Mouse (Mus musculus): ENCODE data around the gene Wfikkn1.

Gene Wfikkn1

GRCm38 (mm10) chr17:25880196-25880910, at the start of gene Wfikkn1:
Gene Wfikkn1 (minus strand): TSS chr17:25880858.
- no peak for DNase-seq

- DNase-seq, result no peak
These were observed 44.7 kb upstream of the Wfikkn1 start for GRCm38 (mm10) chr17:25925348-25925747.

GRCm38 (mm10) chr17:25922120-25922519, 41.5 kb upstream of the Wfikkn1 start:
- no peak for DNase-seq

GRCm38 (mm10) chr17:25919786-25920642, 39.4 kb upstream of the Wfikkn1 start:
- DNase-seq, result peak; percentile 100

- peak in 1 of 2 experiments; percentile 52 for DNase-seq
These were observed 38.6 kb upstream of the Wfikkn1 start, which contains the start of gene Rab40c for GRCm38 (mm10) chr17:25919144-25919785. Gene Rab40c (minus strand): TSS chr17:25919727.

GRCm38 (mm10) chr17:25918037-25918750, 37.5 kb upstream of the Wfikkn1 start:
- no peak for DNase-seq

GRCm38 (mm10) chr17:25916931-25917647, 36.4 kb upstream of the Wfikkn1 start:
- DNase-seq, result no peak

- no peak for DNase-seq
These were observed 33.6 kb upstream of the Wfikkn1 start for GRCm38 (mm10) chr17:25914295-25914694.

GRCm38 (mm10) chr17:25913877-25914275, 33.2 kb upstream of the Wfikkn1 start:
- DNase-seq, result no peak

- DNase-seq, result no peak
These were observed 32.7 kb upstream of the Wfikkn1 start for GRCm38 (mm10) chr17:25913186-25913876.

GRCm38 (mm10) chr17:25911816-25912215, 31.2 kb upstream of the Wfikkn1 start:
- no peak for DNase-seq

- no peak for DNase-seq
These were observed 27.0 kb upstream of the Wfikkn1 start for GRCm38 (mm10) chr17:25907640-25908039.

- DNase-seq, result peak; percentile 32 to 42
These were observed 22.4 kb upstream of the Wfikkn1 start for GRCm38 (mm10) chr17:25903061-25903460.

GRCm38 (mm10) chr17:25900193-25900592, 19.5 kb upstream of the Wfikkn1 start:
- no peak for DNase-seq

GRCm38 (mm10) chr17:25895891-25896290, 15.2 kb upstream of the Wfikkn1 start:
- DNase-seq, result no peak

- no peak for DNase-seq
These were observed 14.8 kb upstream of the Wfikkn1 start for GRCm38 (mm10) chr17:25895415-25895814.

- DNase-seq, result peak; percentile 82 to 84
These were observed 13.4 kb upstream of the Wfikkn1 start for GRCm38 (mm10) chr17:25893975-25894617.

- no peak for DNase-seq
These were observed 8.2 kb upstream of the Wfikkn1 start for GRCm38 (mm10) chr17:25888837-25889236.

- no peak for DNase-seq
These were observed 6.8 kb upstream of the Wfikkn1 start for GRCm38 (mm10) chr17:25887467-25887866.

GRCm38 (mm10) chr17:25886806-25887205, 6.1 kb upstream of the Wfikkn1 start:
- DNase-seq, result no peak

- peak; percentile 30 to 32 for DNase-seq
These were observed 5.0 kb upstream of the Wfikkn1 start for GRCm38 (mm10) chr17:25885636-25886035.

Measured in B cell, adult 2 months (primary cell).